Mouse (Mus musculus) yolk sac, embryonic 10.5 days (tissue): ENCODE measurements around the gene AL607142.1.

ENCODE experiments used
- DNase-seq: peaks from one replicate; pipeline ENCODE4 v3.0.0-alpha.2; 2017; ENCODE audit warnings: low spot score

AL607142.1 gene

GRCm38 (mm10) chr4:120104599-120104998 lies 39.8 kb downstream of the AL607142.1 start:
- no peak for DNase-seq

GRCm38 (mm10) chr4:120106362-120106761 lies 41.6 kb downstream of the AL607142.1 start:
- DNase-seq = no peak

GRCm38 (mm10) chr4:120107787-120108186 lies 43.0 kb downstream of the AL607142.1 start:
- no peak for DNase-seq

- no peak for DNase-seq
Measured at GRCm38 (mm10) chr4:120115516-120115915, 50.7 kb downstream of the AL607142.1 start.

- no peak for DNase-seq
Measured at GRCm38 (mm10) chr4:120116312-120116711, 51.5 kb downstream of the AL607142.1 start.

- DNase-seq = peak; percentile 7
Measured at GRCm38 (mm10) chr4:120120276-120120675, 55.5 kb downstream of the AL607142.1 start.

GRCm38 (mm10) chr4:120124656-120125055 lies 59.9 kb downstream of the AL607142.1 start:
- no peak for DNase-seq

GRCm38 (mm10) chr4:120126047-120126446 lies 61.3 kb downstream of the AL607142.1 start:
- DNase-seq = no peak

GRCm38 (mm10) chr4:120127333-120127732 lies 62.5 kb downstream of the AL607142.1 start:
- DNase-seq = no peak

- no peak for DNase-seq
Measured at GRCm38 (mm10) chr4:120128033-120128432, 63.2 kb downstream of the AL607142.1 start.

GRCm38 (mm10) chr4:120129233-120129885 lies 64.6 kb downstream of the AL607142.1 start:
- peak; percentile 19 for DNase-seq

- DNase-seq = no peak
Measured at GRCm38 (mm10) chr4:120130926-120131325, 66.1 kb downstream of the AL607142.1 start.

GRCm38 (mm10) chr4:120131441-120132220 lies 66.8 kb downstream of the AL607142.1 start:
- DNase-seq = no peak

- no peak for DNase-seq
Measured at GRCm38 (mm10) chr4:120134223-120134622, 69.4 kb downstream of the AL607142.1 start.

- DNase-seq = no peak
Measured at GRCm38 (mm10) chr4:120141810-120142209, 77.0 kb downstream of the AL607142.1 start.

- no peak for DNase-seq
Measured at GRCm38 (mm10) chr4:120142905-120143304, 78.1 kb downstream of the AL607142.1 start.
